Mouse (Mus musculus): Measurements from ENCODE around the gene Rfc5. TPM values are rescaled to one million over a fixed set of nuclear protein-coding genes. Genes with fewer than 3 reads are reported as not detected.
"Not testable (repeated sequence)": the region's sequence is repeated elsewhere in the genome, so short reads cannot be mapped to it uniquely, and the experiment has no call there.

The Rfc5 gene
- polyA plus RNA-seq, 1 experiment from 2014 or later = 97.7 TPM

GRCm38 (mm10) chr5:117346281-117346680 lies 42.6 kb downstream of the Rfc5 start:
- 74% methylated on average over 3 of the region's 3 CpGs for WGBS
- no peaks in the 10 kb centered on the region for H3K9me3 ChIP-seq (ENCODE audit: control insufficient read depth, low read length)
- H3K9ac ChIP-seq (ENCODE audit: low read length) = no peak overlapping the region
- no peak overlapping the region for H3K4me2 ChIP-seq
- no peaks in the 10 kb centered on the region for H3K27me3 ChIP-seq (ENCODE audit: control insufficient read depth, insufficient read depth, low read length)
- no peak overlapping the region for H3K27ac ChIP-seq (ENCODE audit: low read depth, low read length)
- ATAC-seq (ENCODE audit: low FRiP score) (no peak), DNase-seq (ENCODE audit: low spot score, missing footprints) (no peak)
- no peaks in the 10 kb centered on the region for H3K4me1 ChIP-seq (ENCODE audit: control insufficient read depth, insufficient read depth, low read length)
- no peak overlapping the region for H3K4me3 ChIP-seq (ENCODE audit: low read depth, low read length)
- H3K36me3 ChIP-seq (ENCODE audit: control insufficient read depth, insufficient read depth, low read length) = no peaks in the 10 kb centered on the region

GRCm38 (mm10) chr5:117345432-117345976 lies 43.3 kb downstream of the Rfc5 start:
- no peak for ATAC-seq (ENCODE audit: low FRiP score)
- no peak overlapping the region for H3K4me3 ChIP-seq (ENCODE audit: low read depth, low read length)

GRCm38 (mm10) chr5:117344496-117344895 lies 44.4 kb downstream of the Rfc5 start:
- not testable (repeated sequence) for H3K36me3 ChIP-seq (ENCODE audit: control insufficient read depth, insufficient read depth, low read length); H3K9me3 ChIP-seq (ENCODE audit: control insufficient read depth, low read length); DNase-seq (ENCODE audit: low spot score, missing footprints); ATAC-seq (ENCODE audit: low FRiP score); H3K9ac ChIP-seq (ENCODE audit: low read length); H3K4me3 ChIP-seq (ENCODE audit: low read depth, low read length); H3K27me3 ChIP-seq (ENCODE audit: control insufficient read depth, insufficient read depth, low read length); H3K4me1 ChIP-seq (ENCODE audit: control insufficient read depth, insufficient read depth, low read length); H3K4me2 ChIP-seq; H3K27ac ChIP-seq (ENCODE audit: low read depth, low read length)
- 91% methylated on average over 5 of the region's 5 CpGs for WGBS

More at GRCm38 (mm10) chr5:117345432-117345976, 43.3 kb downstream of the Rfc5 start:
- Histone ChIP-seq H3K27me3 (ENCODE audit: control insufficient read depth, insufficient read depth, low read length) (no peaks in the 10 kb centered on the region), H3K4me1 (ENCODE audit: control insufficient read depth, insufficient read depth, low read length) (no peaks in the 10 kb centered on the region), H3K36me3 (ENCODE audit: control insufficient read depth, insufficient read depth, low read length) (no peaks in the 10 kb centered on the region), H3K4me2 (no peak overlapping the region), H3K9ac (ENCODE audit: low read length) (no peak overlapping the region), H3K27ac (ENCODE audit: low read depth, low read length) (no peak overlapping the region), H3K9me3 (ENCODE audit: control insufficient read depth, low read length) (no peaks in the 10 kb centered on the region)
- 81% methylated on average over 5 of the region's 5 CpGs for WGBS
- peak; percentile 60 for DNase-seq (ENCODE audit: low spot score, missing footprints)

GRCm38 (mm10) chr5:117341896-117342295 lies 47.0 kb downstream of the Rfc5 start:
- H3K36me3 ChIP-seq (ENCODE audit: control insufficient read depth, insufficient read depth, low read length) = no peaks in the 10 kb centered on the region
- ATAC-seq (ENCODE audit: low FRiP score) = no peak
- 84% methylated on average over 6 of the region's 6 CpGs for WGBS
- no peaks in the 10 kb centered on the region for H3K27me3 ChIP-seq (ENCODE audit: control insufficient read depth, insufficient read depth, low read length)
- H3K4me2 ChIP-seq = no peak overlapping the region
- no peak for DNase-seq (ENCODE audit: low spot score, missing footprints)
- H3K4me1 ChIP-seq (ENCODE audit: control insufficient read depth, insufficient read depth, low read length) = no peaks in the 10 kb centered on the region
- H3K9ac ChIP-seq (ENCODE audit: low read length) = no peak overlapping the region
- no peak overlapping the region for H3K27ac ChIP-seq (ENCODE audit: low read depth, low read length)
- H3K4me3 ChIP-seq (ENCODE audit: low read depth, low read length) = no peak overlapping the region
- H3K9me3 ChIP-seq (ENCODE audit: control insufficient read depth, low read length) = no peaks in the 10 kb centered on the region

GRCm38 (mm10) chr5:117340081-117340480 lies 48.8 kb downstream of the Rfc5 start:
- Histone ChIP-seq H3K4me2 (no peak overlapping the region), H3K9ac (ENCODE audit: low read length) (no peak overlapping the region), H3K27ac (ENCODE audit: low read depth, low read length) (no peak overlapping the region), H3K9me3 (ENCODE audit: control insufficient read depth, low read length) (no peaks in the 10 kb centered on the region), H3K4me3 (ENCODE audit: low read depth, low read length) (no peak overlapping the region), H3K36me3 (ENCODE audit: control insufficient read depth, insufficient read depth, low read length) (no peaks in the 10 kb centered on the region), H3K4me1 (ENCODE audit: control insufficient read depth, insufficient read depth, low read length) (no peaks in the 10 kb centered on the region), H3K27me3 (ENCODE audit: control insufficient read depth, insufficient read depth, low read length) (no peaks in the 10 kb centered on the region)
- ATAC-seq (ENCODE audit: low FRiP score) = no peak
- DNase-seq (ENCODE audit: low spot score, missing footprints) = no peak
- 80% methylated on average over 6 of the region's 6 CpGs for WGBS

GRCm38 (mm10) chr5:117338503-117338902 lies 50.3 kb downstream of the Rfc5 start:
- no peaks in the 10 kb centered on the region for H3K27me3 ChIP-seq (ENCODE audit: control insufficient read depth, insufficient read depth, low read length)
- WGBS = 87% methylated on average over 8 of the region's 8 CpGs

GRCm38 (mm10) chr5:117337999-117338398 lies 50.8 kb downstream of the Rfc5 start:
- H3K4me1 ChIP-seq (ENCODE audit: control insufficient read depth, insufficient read depth, low read length) = no peaks in the 10 kb centered on the region
- H3K36me3 ChIP-seq (ENCODE audit: control insufficient read depth, insufficient read depth, low read length) = no peaks in the 10 kb centered on the region
- DNase-seq (ENCODE audit: low spot score, missing footprints) (peak; percentile 65), ATAC-seq (ENCODE audit: low FRiP score) (no peak)
- H3K4me2 ChIP-seq = no peak overlapping the region
- H3K9me3 ChIP-seq (ENCODE audit: control insufficient read depth, low read length) = no peaks in the 10 kb centered on the region
- H3K4me3 ChIP-seq (ENCODE audit: low read depth, low read length) = no peak overlapping the region
- 91% methylated on average over 10 of the region's 10 CpGs for WGBS
- H3K27me3 ChIP-seq (ENCODE audit: control insufficient read depth, insufficient read depth, low read length) = no peaks in the 10 kb centered on the region
- no peak overlapping the region for H3K27ac ChIP-seq (ENCODE audit: low read depth, low read length)
- no peak overlapping the region for H3K9ac ChIP-seq (ENCODE audit: low read length)

More at GRCm38 (mm10) chr5:117338503-117338902, 50.3 kb downstream of the Rfc5 start:
- Histone ChIP-seq H3K4me3 (ENCODE audit: low read depth, low read length) (no peak overlapping the region), H3K9me3 (ENCODE audit: control insufficient read depth, low read length) (no peaks in the 10 kb centered on the region), H3K36me3 (ENCODE audit: control insufficient read depth, insufficient read depth, low read length) (no peaks in the 10 kb centered on the region), H3K4me1 (ENCODE audit: control insufficient read depth, insufficient read depth, low read length) (no peaks in the 10 kb centered on the region), H3K4me2 (no peak overlapping the region), H3K27ac (ENCODE audit: low read depth, low read length) (no peak overlapping the region), H3K9ac (ENCODE audit: low read length) (no peak overlapping the region)
- no peak for ATAC-seq (ENCODE audit: low FRiP score)
- DNase-seq (ENCODE audit: low spot score, missing footprints) = no peak

GRCm38 (mm10) chr5:117330457-117330856 lies 58.4 kb downstream of the Rfc5 start:
- H3K4me2 ChIP-seq = no peak overlapping the region
- no peaks in the 10 kb centered on the region for H3K9me3 ChIP-seq (ENCODE audit: control insufficient read depth, low read length)
- H3K27me3 ChIP-seq (ENCODE audit: control insufficient read depth, insufficient read depth, low read length) = no peaks in the 10 kb centered on the region
- no peak overlapping the region for H3K27ac ChIP-seq (ENCODE audit: low read depth, low read length)
- H3K36me3 ChIP-seq (ENCODE audit: control insufficient read depth, insufficient read depth, low read length) = no peaks in the 10 kb centered on the region
- DNase-seq (ENCODE audit: low spot score, missing footprints) (no peak), ATAC-seq (ENCODE audit: low FRiP score) (no peak)
- no peak overlapping the region for H3K4me3 ChIP-seq (ENCODE audit: low read depth, low read length)
- no peaks in the 10 kb centered on the region for H3K4me1 ChIP-seq (ENCODE audit: control insufficient read depth, insufficient read depth, low read length)
- no peak overlapping the region for H3K9ac ChIP-seq (ENCODE audit: low read length)
- WGBS = 84% methylated on average over 7 of the region's 7 CpGs
